In the genomic region with DNA sequence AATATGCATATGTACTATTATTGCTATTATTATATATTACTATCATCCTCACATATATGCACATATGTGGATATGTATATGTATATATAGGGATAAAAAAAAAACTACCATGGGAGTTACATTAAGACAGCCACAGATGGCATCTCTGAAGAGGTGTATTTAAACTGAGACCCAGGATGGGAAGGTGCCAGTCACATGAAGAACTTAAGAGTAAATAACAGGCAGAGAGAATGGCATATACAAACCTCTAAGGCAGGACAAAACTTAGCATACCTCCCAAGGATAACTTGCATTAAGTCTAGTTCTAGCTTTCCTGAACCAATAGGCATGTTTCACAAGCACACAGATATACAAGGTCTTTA, we compare ENCODE assay signal across 11 mouse cellular contexts.
DNase-seq lines count a peak whose midpoint lies in the region; ATAC-seq and TF ChIP-seq lines count a peak whose summit lies in the region.
"Had no signal": no experiment of that assay in that cellular context is flagged by ENCODE, and none has a peak within 500 bp of the region (broad histone marks: within the 10 kb centered on the region; RNA-seq: fewer than 3 reads in every experiment).

No protein-coding gene starts in this region.

- DNase-seq in cerebellum, adult 2 months: no peak
- no peak for DNase-seq in cerebellum, adult 9-10 months
- DNase-seq in limb, embryonic 10.5 days (ENCODE audit: low spot score): no peak
- DNase-seq in embryo, embryonic 10 days (ENCODE audit: low spot score): no peak
- DNase-seq: thymus, postnatal 36 days had no signal

- H3K27ac ChIP-seq in cerebellum, adult 2 months (ENCODE audit: insufficient read depth, low read length): peak overlapping the region; percentile 53; the same call in 1 of the 2 replicates
- H3K27ac ChIP-seq in limb, embryonic 12.5 days: 0 out of 2 replicates have a peak overlapping the region, but pooled peaks have one; percentile 70
- no peak overlapping the region for H3K27ac ChIP-seq in limb, embryonic 10.5 days
- H3K27ac ChIP-seq in hindbrain, embryonic 15.5 days (replicated peaks): peak overlapping the region; percentile 85
- H3K27ac ChIP-seq in neural tube, embryonic 14.5 days (ENCODE audit: low read depth, low read length): peak overlapping the region; percentile 84

- no peaks in the 10 kb centered on the region for H3K9me3 ChIP-seq in limb, embryonic 12.5 days
- H3K9me3 ChIP-seq in limb, embryonic 10.5 days (replicated peaks): no peaks in the 10 kb centered on the region
- no peaks in the 10 kb centered on the region for H3K9me3 ChIP-seq in hindbrain, embryonic 15.5 days
- H3K9me3 ChIP-seq in neural tube, embryonic 14.5 days (ENCODE audit: control insufficient read depth, low read length): no peaks in the 10 kb centered on the region
- H3K9me3 ChIP-seq: embryonic facial prominence, embryonic 15.5 days; intestine, embryonic 15.5 days had no signal

- ATAC-seq in limb, embryonic 12.5 days (ENCODE audit: insufficient number of reproducible peaks, insufficient read depth, low FRiP score, low TSS enrichment, low read depth): no peak
- no peak for ATAC-seq in hindbrain, embryonic 15.5 days (ENCODE audit: low FRiP score, low read depth)
- 0 out of 2 replicates have a peak, but pooled peaks have one; percentile 9 for ATAC-seq in neural tube, embryonic 14.5 days (ENCODE audit: low read depth)
- ATAC-seq in erythroid progenitor cell, adult 5-6 weeks (replicated peaks; ENCODE audit: low FRiP score, poor library complexity, severe bottlenecking): no peak

- TF ChIP-seq POLR2A in cerebellum, adult 2 months (IDR thresholded peaks at IDR 0.05; ENCODE audit: borderline replicate concordance, insufficient read depth, low read length): no peak

- H3K4me1 ChIP-seq in cerebellum, adult 2 months (ENCODE audit: control insufficient read depth, insufficient read depth, low read length): peaks cover 20% of the 10 kb centered on the region; the same call in 1 of the 2 replicates
- peaks cover 38% of the 10 kb centered on the region for H3K4me1 ChIP-seq in limb, embryonic 12.5 days (replicated peaks)
- H3K4me1 ChIP-seq in limb, embryonic 10.5 days: peaks cover 37% of the 10 kb centered on the region
- H3K4me1 ChIP-seq in hindbrain, embryonic 15.5 days (replicated peaks): peaks cover 47% of the 10 kb centered on the region
- peaks cover 43% of the 10 kb centered on the region for H3K4me1 ChIP-seq in neural tube, embryonic 14.5 days (ENCODE audit: control insufficient read depth, insufficient read depth, low read length)

- peaks cover 9% of the 10 kb centered on the region; the same call in 1 of the 2 replicates for H3K36me3 ChIP-seq in limb, embryonic 12.5 days
- H3K36me3 ChIP-seq in limb, embryonic 10.5 days: peaks cover 11% of the 10 kb centered on the region
- no peaks in the 10 kb centered on the region for H3K36me3 ChIP-seq in hindbrain, embryonic 15.5 days
- no peaks in the 10 kb centered on the region for H3K36me3 ChIP-seq in neural tube, embryonic 14.5 days (ENCODE audit: control insufficient read depth, insufficient read depth, low read length)
- H3K36me3 ChIP-seq: intestine, embryonic 15.5 days had no signal

- no peak overlapping the region for H3K4me3 ChIP-seq in cerebellum, adult 2 months (replicated peaks; ENCODE audit: insufficient read depth, low read depth, low read length)
- H3K4me3 ChIP-seq in limb, embryonic 12.5 days (replicated peaks): no peak overlapping the region
- H3K4me3 ChIP-seq in limb, embryonic 10.5 days: no peak overlapping the region
- no peak overlapping the region for H3K4me3 ChIP-seq in hindbrain, embryonic 15.5 days
- no peak overlapping the region for H3K4me3 ChIP-seq in neural tube, embryonic 14.5 days (ENCODE audit: low read depth, low read length)
- H3K4me3 ChIP-seq: embryonic facial prominence, embryonic 15.5 days; intestine, embryonic 15.5 days had no signal

- TF ChIP-seq CTCF in cerebellum, adult 2 months (IDR thresholded peaks at IDR 0.05; ENCODE audit: borderline replicate concordance, insufficient read depth, low read depth, low read length): no peak

- H3K9ac ChIP-seq in limb, embryonic 12.5 days (replicated peaks): no peak overlapping the region
- no peak overlapping the region for H3K9ac ChIP-seq in hindbrain, embryonic 15.5 days
- no peak overlapping the region for H3K9ac ChIP-seq in neural tube, embryonic 14.5 days (replicated peaks; ENCODE audit: low read depth, low read length)
- H3K9ac ChIP-seq: embryonic facial prominence, embryonic 15.5 days; intestine, embryonic 15.5 days had no signal

- no peak overlapping the region for H3K4me2 ChIP-seq in limb, embryonic 12.5 days
- H3K4me2 ChIP-seq in hindbrain, embryonic 15.5 days: peak overlapping the region; percentile 9; the same call in 1 of the 2 replicates
- no peak overlapping the region for H3K4me2 ChIP-seq in neural tube, embryonic 14.5 days (ENCODE audit: low read depth, low read length)
- H3K4me2 ChIP-seq: embryonic facial prominence, embryonic 15.5 days; intestine, embryonic 15.5 days had no signal

- no peaks in the 10 kb centered on the region for H3K27me3 ChIP-seq in cerebellum, adult 2 months (ENCODE audit: control insufficient read depth, insufficient read depth, low read length)
- no peaks in the 10 kb centered on the region for H3K27me3 ChIP-seq in limb, embryonic 12.5 days
- no peaks in the 10 kb centered on the region for H3K27me3 ChIP-seq in limb, embryonic 10.5 days (ENCODE audit: low read depth, poor library complexity, severe bottlenecking)
- H3K27me3 ChIP-seq in hindbrain, embryonic 15.5 days: no peaks in the 10 kb centered on the region
- H3K27me3 ChIP-seq in neural tube, embryonic 14.5 days (ENCODE audit: control insufficient read depth, insufficient read depth, low read length): no peaks in the 10 kb centered on the region
- H3K27me3 ChIP-seq: embryonic facial prominence, embryonic 15.5 days; intestine, embryonic 15.5 days had no signal
